Mouse (Mus musculus): ENCODE measurements around the gene Glipr1. TPM values are rescaled to one million over a fixed set of nuclear protein-coding genes. Genes with fewer than 3 reads are reported as not detected.
"Not testable (repeated sequence)": the region's sequence is repeated elsewhere in the genome, so short reads cannot be mapped to it uniquely, and the experiment has no call there.

Gene Glipr1
- total and polyA plus RNA-seq, 3 experiments = 341 to 1,004 (median 471) TPM

DNA sequence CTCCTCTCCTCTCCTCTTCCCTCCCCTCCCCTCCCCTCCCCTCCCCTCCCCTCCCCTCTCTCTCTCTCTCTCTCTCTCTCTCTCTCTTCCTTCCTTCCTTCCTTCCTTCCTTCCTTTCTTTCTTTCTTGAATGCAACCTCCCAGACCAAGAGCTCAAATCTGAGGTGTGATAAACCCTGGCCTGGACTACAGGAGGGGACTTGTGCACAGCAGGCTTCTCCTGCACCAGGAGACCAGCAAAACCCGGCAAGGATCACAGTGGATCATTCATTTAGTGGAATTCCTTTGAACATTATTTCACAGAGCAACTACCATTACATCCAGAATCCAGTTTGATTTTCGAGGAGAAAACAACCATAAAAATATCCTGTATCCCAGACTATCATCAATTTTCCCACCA, 49.5 kb upstream of the Glipr1 start:
- H3K27ac ChIP-seq (ENCODE audit: insufficient read depth, low read depth); H3K4me1 ChIP-seq (ENCODE audit: control insufficient read depth in 1 of 2, insufficient read depth in 2 of 2); in situ Hi-C loops (cut with MboI; ENCODE audit: low pct_ligation_motif_present, low pct_unique_long_range_greater_than_20kb, low sequenced_read_pairs); H3K36me3 ChIP-seq (replicated peaks in 1 of 2; ENCODE audit: control insufficient read depth in 1 of 2, insufficient read depth in 1 of 2, low read length in 1 of 2); H3K4me2 ChIP-seq (ENCODE audit: insufficient read depth, low read depth, poor library complexity, severe bottlenecking); H3K9ac ChIP-seq (ENCODE audit: insufficient read depth, low read depth); H3K27me3 ChIP-seq (replicated peaks); H3K4me3 ChIP-seq (replicated peaks in 1 of 3; ENCODE audit: low read depth in 2 of 3, low read length in 2 of 3, poor library complexity in 1 of 3); H3K9me3 ChIP-seq (replicated peaks; ENCODE audit: low read length); dilution Hi-C loops (cut with MboI; ENCODE audit: extremely low pct_ligation_motif_present, extremely low pct_unique_long_range_greater_than_20kb, low sequenced_read_pairs); H3K79me2 ChIP-seq (replicated peaks; ENCODE audit: control insufficient read depth, extremely low read depth, insufficient read depth, poor library complexity, severe bottlenecking): not testable (repeated sequence)
- peak; percentile 51 for DNase-seq (ENCODE audit: extremely low read depth)

DNA sequence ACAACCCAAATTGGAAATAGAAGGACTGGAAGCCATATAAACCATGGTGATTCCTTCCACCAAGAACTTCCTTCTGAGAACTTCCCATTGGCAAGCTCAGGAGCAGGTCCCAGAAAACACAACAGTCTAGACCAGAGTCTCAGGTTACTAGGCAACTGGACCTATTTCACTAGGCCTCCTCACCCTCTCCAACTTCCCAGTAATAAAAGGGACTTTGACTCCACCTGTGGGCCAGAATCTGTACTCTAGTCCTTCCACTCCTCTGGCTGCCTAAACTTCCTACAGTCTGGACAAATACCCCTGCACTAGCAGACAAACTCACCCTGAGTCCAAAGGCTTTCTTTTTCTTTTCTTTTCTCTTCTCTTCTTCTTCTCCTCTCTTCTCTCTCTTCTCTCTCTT, 48.8 kb upstream of the Glipr1 start:
- Histone ChIP-seq H3K9ac (ENCODE audit: insufficient read depth, low read depth) (no peak overlapping the region), H3K27me3 (replicated peaks) (no peaks in the 10 kb centered on the region), H3K36me3 (replicated peaks in 1 of 2; ENCODE audit: control insufficient read depth in 1 of 2, insufficient read depth in 1 of 2, low read length in 1 of 2) (no peaks in the 10 kb centered on the region), H3K79me2 (replicated peaks; ENCODE audit: control insufficient read depth, extremely low read depth, insufficient read depth, poor library complexity, severe bottlenecking) (no peaks in the 10 kb centered on the region), H3K27ac (ENCODE audit: insufficient read depth, low read depth) (no peak overlapping the region), H3K4me1 (ENCODE audit: control insufficient read depth in 1 of 2, insufficient read depth in 2 of 2) (peaks cover 0 to 4% of the 10 kb centered on the region in 2 experiments; a peak in 2 of 4 replicates), H3K4me2 (ENCODE audit: insufficient read depth, low read depth, poor library complexity, severe bottlenecking) (no peak overlapping the region), H3K4me3 (replicated peaks in 1 of 3; ENCODE audit: low read depth in 2 of 3, low read length in 2 of 3, poor library complexity in 1 of 3) (no peak overlapping the region), H3K9me3 (replicated peaks; ENCODE audit: low read length) (no peaks in the 10 kb centered on the region)
- dilution Hi-C loops (cut with MboI; ENCODE audit: extremely low pct_ligation_motif_present, extremely low pct_unique_long_range_greater_than_20kb, low sequenced_read_pairs) (no loop called here), in situ Hi-C loops (cut with MboI; ENCODE audit: low pct_ligation_motif_present, low pct_unique_long_range_greater_than_20kb, low sequenced_read_pairs) (no loop called here)
- peak; percentile 48 for DNase-seq (ENCODE audit: extremely low read depth)
- 0 out of 2 replicates have a peak, but pooled peaks have one; percentile 13 for TF ChIP-seq ZC3H11A (IDR thresholded peaks at IDR 0.05; ENCODE audit: low read depth, low read length)
- TF ChIP-seq MYC (IDR thresholded peaks at IDR 0.05; ENCODE audit: low read depth, low read length) = no peak
- TF ChIP-seq CHD2 (IDR thresholded peaks at IDR 0.05; ENCODE audit: low read length) = no peak
- no peak for TF ChIP-seq EP300 (IDR thresholded peaks at IDR 0.05; ENCODE audit: low read length)
- no peak for TF ChIP-seq MAFK (IDR thresholded peaks at IDR 0.05; ENCODE audit: insufficient replicate concordance, low read length)
- no peak for TF ChIP-seq ETS1 (conservative IDR thresholded peaks at IDR 0.05; ENCODE audit: low read depth, low read length)
- TF ChIP-seq RAD21 (IDR thresholded peaks at IDR 0.05; ENCODE audit: low read depth, low read length) = peak; percentile 74
- TF ChIP-seq TCF12 (IDR thresholded peaks at IDR 0.05; ENCODE audit: low read depth, low read length) = no peak
- no peak for TF ChIP-seq MAZ (IDR thresholded peaks at IDR 0.05; ENCODE audit: low read depth, low read length)
- TF ChIP-seq IRF4 (IDR thresholded peaks at IDR 0.05; ENCODE audit: low read depth, low read length) = no peak
- no peak for TF ChIP-seq ZKSCAN1 (IDR thresholded peaks at IDR 0.05; ENCODE audit: borderline replicate concordance, low read depth, low read length)
- TF ChIP-seq CHD1 (IDR thresholded peaks at IDR 0.05; ENCODE audit: low read depth, low read length) = no peak
- peak; percentile 77 for TF ChIP-seq SMC3 (IDR thresholded peaks at IDR 0.05; ENCODE audit: low read depth, low read length)
- no peak for TF ChIP-seq NRF1 (IDR thresholded peaks at IDR 0.05; ENCODE audit: low read depth, low read length)
- TF ChIP-seq TBP (conservative IDR thresholded peaks at IDR 0.05; ENCODE audit: low read depth, low read length) = no peak
- no peak for TF ChIP-seq JUND (conservative IDR thresholded peaks at IDR 0.05; ENCODE audit: low read depth, low read length)
- no peak for TF ChIP-seq HCFC1 (IDR thresholded peaks at IDR 0.05; ENCODE audit: low read depth, low read length)
- TF ChIP-seq CTCF (conservative IDR thresholded peaks at IDR 0.05 in 1 of 2, IDR thresholded peaks at IDR 0.05 in 1 of 2; ENCODE audit: low read depth in 2 of 2, low read length in 2 of 2) = peak in 1 of 2 experiments; percentile 66; a peak in 2 of 4 replicates
- no peak for TF ChIP-seq POLR2A (IDR thresholded peaks at IDR 0.05; ENCODE audit: low read depth, low read length)
- no peak for TF ChIP-seq MAX (IDR thresholded peaks at IDR 0.05; ENCODE audit: low read length)
- TF ChIP-seq MXI1 (IDR thresholded peaks at IDR 0.05; ENCODE audit: low read depth, low read length) = no peak

DNA sequence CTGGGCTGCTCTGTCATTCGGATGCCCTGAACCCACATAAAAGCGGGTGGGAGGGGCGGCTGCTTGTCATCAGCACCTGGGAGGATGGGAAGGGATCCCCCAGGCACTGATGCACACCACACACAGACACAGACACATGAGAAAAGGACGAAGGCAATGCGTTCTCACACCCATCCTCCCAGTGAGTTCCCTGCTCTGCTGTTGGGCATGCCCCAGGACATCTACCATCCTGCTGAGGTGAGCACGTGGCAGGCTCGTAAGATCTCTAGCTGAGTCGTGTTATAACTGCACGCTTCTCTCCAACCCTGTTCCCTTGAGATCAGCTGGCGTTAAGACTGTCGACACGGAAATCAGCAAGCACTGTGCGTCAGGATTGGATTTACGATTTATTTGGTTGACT, 41.9 kb upstream of the Glipr1 start:
- dilution Hi-C loops (cut with MboI; ENCODE audit: extremely low pct_ligation_motif_present, extremely low pct_unique_long_range_greater_than_20kb, low sequenced_read_pairs); H3K4me2 ChIP-seq (ENCODE audit: insufficient read depth, low read depth, poor library complexity, severe bottlenecking); H3K27me3 ChIP-seq (replicated peaks); H3K9ac ChIP-seq (ENCODE audit: insufficient read depth, low read depth); H3K4me3 ChIP-seq (replicated peaks in 1 of 3; ENCODE audit: low read depth in 2 of 3, low read length in 2 of 3, poor library complexity in 1 of 3); H3K36me3 ChIP-seq (replicated peaks in 1 of 2; ENCODE audit: control insufficient read depth in 1 of 2, insufficient read depth in 1 of 2, low read length in 1 of 2); H3K4me1 ChIP-seq (ENCODE audit: control insufficient read depth in 1 of 2, insufficient read depth in 2 of 2); H3K79me2 ChIP-seq (replicated peaks; ENCODE audit: control insufficient read depth, extremely low read depth, insufficient read depth, poor library complexity, severe bottlenecking); DNase-seq (ENCODE audit: extremely low read depth); H3K9me3 ChIP-seq (replicated peaks; ENCODE audit: low read length); H3K27ac ChIP-seq (ENCODE audit: insufficient read depth, low read depth); in situ Hi-C loops (cut with MboI; ENCODE audit: low pct_ligation_motif_present, low pct_unique_long_range_greater_than_20kb, low sequenced_read_pairs): not testable (repeated sequence)

- H3K4me1 ChIP-seq (ENCODE audit: control insufficient read depth in 1 of 2, insufficient read depth in 2 of 2); in situ Hi-C loops (cut with MboI; ENCODE audit: low pct_ligation_motif_present, low pct_unique_long_range_greater_than_20kb, low sequenced_read_pairs); H3K9me3 ChIP-seq (replicated peaks; ENCODE audit: low read length); H3K79me2 ChIP-seq (replicated peaks; ENCODE audit: control insufficient read depth, extremely low read depth, insufficient read depth, poor library complexity, severe bottlenecking); DNase-seq (ENCODE audit: extremely low read depth); dilution Hi-C loops (cut with MboI; ENCODE audit: extremely low pct_ligation_motif_present, extremely low pct_unique_long_range_greater_than_20kb, low sequenced_read_pairs); H3K4me2 ChIP-seq (ENCODE audit: insufficient read depth, low read depth, poor library complexity, severe bottlenecking); H3K9ac ChIP-seq (ENCODE audit: insufficient read depth, low read depth); H3K27me3 ChIP-seq (replicated peaks); H3K4me3 ChIP-seq (replicated peaks in 1 of 3; ENCODE audit: low read depth in 2 of 3, low read length in 2 of 3, poor library complexity in 1 of 3); H3K36me3 ChIP-seq (replicated peaks in 1 of 2; ENCODE audit: control insufficient read depth in 1 of 2, insufficient read depth in 1 of 2, low read length in 1 of 2); H3K27ac ChIP-seq (ENCODE audit: insufficient read depth, low read depth): not testable (repeated sequence)
These were observed 41.1 kb upstream of the Glipr1 start for GRCm38 (mm10) chr10:112043523-112043922.

Measured in CH12.LX (cell line).